Mouse (Mus musculus) heart, postnatal 0 days (tissue): ENCODE data around the gene Smarca2.
A peak's percentile ranks its signal among the peaks of the same experiment; 100 is the strongest.

Experiments used
- CTCF ChIP-seq: IDR thresholded peaks from 2 replicates; pipeline ENCODE4 v1.5.1; 2016; ENCODE audit warnings: antibody characterized with exemption, control low read depth, low read depth
- EP300 ChIP-seq: IDR thresholded peaks from 2 replicates; pipeline ENCODE4 v1.6.1; 2016; ENCODE audit warnings: antibody characterized with exemption, low read depth

- TF ChIP-seq EP300 (no peak), CTCF (peak; percentile 35)
These were observed 143.0 kb downstream of the Smarca2 start for GRCm38 (mm10) chr19:26747571-26748539.
